Mouse (Mus musculus) cerebellum, adult 2 months (tissue): ENCODE results near the gene Ston1. TPM values are rescaled to one million over a fixed set of nuclear protein-coding genes. Genes with fewer than 3 reads are reported as not detected.

Source experiments
- DNase-seq, 2 experiments: peaks; one replicate each; pipeline ENCODE4 v3.0.0; 2021
- H3K27ac ChIP-seq: fragments of 200-500 bp; 2 replicates; pipeline ENCODE4 v1.5.1; 2012; ENCODE audit warnings: low read length, control low read depth, inconsistent platforms; ENCODE audit not compliant: insufficient read depth
- H3K27me3 ChIP-seq: fragments of 200-500 bp; 2 replicates; pipeline ENCODE4 v1.6.1; 2012; ENCODE audit warnings: inconsistent platforms, mild to moderate bottlenecking, low read length, moderate library complexity; ENCODE audit not compliant: control insufficient read depth, insufficient read depth
- H3K4me1 ChIP-seq: fragments of 200-500 bp; 2 replicates; pipeline ENCODE4 v1.6.1; 2011; ENCODE audit warnings: low read length; ENCODE audit not compliant: control insufficient read depth, insufficient read depth
- H3K4me3 ChIP-seq: fragments of 200-500 bp; replicated peaks from 2 replicates; pipeline ENCODE3; 2011; ENCODE audit warnings: mild to moderate bottlenecking, low read depth, low read length, control low read depth; ENCODE audit not compliant: insufficient read depth
- CTCF ChIP-seq: fragments of 200-500 bp; IDR thresholded peaks from 2 replicates; pipeline ENCODE4 v1.5.1; 2011; ENCODE audit warnings: low read depth, mild to moderate bottlenecking, control low read depth, low read length, moderate library complexity, borderline replicate concordance; ENCODE audit not compliant: insufficient read depth
- POLR2A ChIP-seq: fragments of 200-500 bp; IDR thresholded peaks from 2 replicates; pipeline ENCODE4 v1.6.1; 2011; ENCODE audit warnings: low read length, control low read depth, borderline replicate concordance; ENCODE audit not compliant: insufficient read depth
- WGBS: fragments of 180-500 bp; shearing (Covaris S2); methylation state at CpG from one replicate; pipeline ENCODE4 v1.1.7; 2018; 5-methylcytosine and 5-hydroxymethylcytosine counted together
- polyA plus RNA-seq: library from polyadenylated mRNA; depleted of rRNA; stranded (reverse); fragments of >200 nt; gene quantifications from 2 replicates; pipeline ENCODE4 v1.2.3, GENCODE M21; 2012

The Ston1 gene
- polyA plus RNA-seq, 1 experiment: 2.9 TPM

- Histone ChIP-seq H3K27ac (no peak overlapping the region), H3K4me3 (no peak overlapping the region), H3K4me1 (no peaks in the 10 kb centered on the region; the same call in 1 of the 2 replicates), H3K27me3 (no peaks in the 10 kb centered on the region)
- WGBS: 57% methylated on average over 5 of the region's 5 CpGs
- no peak for TF ChIP-seq CTCF
- TF ChIP-seq POLR2A: no peak
- no peak for DNase-seq
Observed at GRCm38 (mm10) chr17:88574811-88575210, 22.7 kb upstream of the Ston1 start.

- no peaks in the 10 kb centered on the region; the same call in 1 of the 2 replicates for H3K4me1 ChIP-seq
- no peak overlapping the region for H3K4me3 ChIP-seq
- H3K27ac ChIP-seq: no peak overlapping the region
- whole genome bisulfite sequencing: 72% methylated on average over 20 of the region's 20 CpGs
- TF ChIP-seq POLR2A: no peak
- TF ChIP-seq CTCF: no peak
- no peak for DNase-seq
- H3K27me3 ChIP-seq: no peaks in the 10 kb centered on the region
Observed at GRCm38 (mm10) chr17:88578522-88579242, 18.8 kb upstream of the Ston1 start.

GRCm38 (mm10) chr17:88580556-88580955 is 16.9 kb upstream of the Ston1 start:
- Histone ChIP-seq H3K27ac (no peak overlapping the region), H3K27me3 (no peaks in the 10 kb centered on the region), H3K4me1 (no peaks in the 10 kb centered on the region; the same call in 1 of the 2 replicates), H3K4me3 (no peak overlapping the region)
- WGBS: 74% methylated on average over 6 of the region's 6 CpGs
- TF ChIP-seq CTCF: no peak
- no peak for TF ChIP-seq POLR2A
- no peak for DNase-seq

DNA sequence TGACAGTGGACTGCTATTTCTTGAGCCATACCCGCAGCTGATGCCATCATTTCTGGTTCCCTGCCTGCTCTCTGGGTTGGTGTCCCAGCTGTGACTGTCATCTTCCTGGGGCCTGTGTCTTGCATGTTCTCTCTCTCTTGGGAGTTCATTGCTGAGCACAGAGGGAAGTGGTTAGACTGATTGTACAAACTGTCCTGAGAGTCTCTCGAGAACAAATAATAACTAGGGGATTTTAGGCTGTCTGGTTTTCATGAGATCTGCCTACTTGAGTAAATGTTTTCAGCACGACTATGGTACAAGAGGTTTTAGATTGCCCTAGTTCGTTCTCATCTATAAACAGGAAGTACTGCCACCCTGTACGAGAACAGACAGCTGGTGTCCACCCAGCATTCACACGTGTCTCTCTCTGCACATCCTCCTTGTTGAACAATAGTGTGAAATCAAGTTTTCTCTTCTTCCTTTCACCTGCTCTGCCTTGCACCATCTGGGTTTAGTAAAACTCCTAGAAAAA is 15.9 kb upstream of the Ston1 start:
- Histone ChIP-seq H3K4me1 (no peaks in the 10 kb centered on the region; the same call in 1 of the 2 replicates), H3K27ac (no peak overlapping the region), H3K27me3 (no peaks in the 10 kb centered on the region), H3K4me3 (no peak overlapping the region)
- WGBS: 60% methylated on average over 6 of the region's 6 CpGs
- no peak for DNase-seq
- no peak for TF ChIP-seq POLR2A
- TF ChIP-seq CTCF: no peak

- TF ChIP-seq CTCF (no peak), POLR2A (no peak)
- 92% methylated on average over 11 of the region's 11 CpGs for WGBS
- Histone ChIP-seq H3K4me3 (no peak overlapping the region), H3K27me3 (no peaks in the 10 kb centered on the region), H3K27ac (no peak overlapping the region), H3K4me1 (no peaks in the 10 kb centered on the region; the same call in 1 of the 2 replicates)
- no peak for DNase-seq
Observed at GRCm38 (mm10) chr17:88582999-88583398, 14.5 kb upstream of the Ston1 start.

- DNase-seq: no peak
- no peak for TF ChIP-seq POLR2A
- TF ChIP-seq CTCF: no peak
- 88% methylated on average over 8 of the region's 8 CpGs for WGBS
Observed at GRCm38 (mm10) chr17:88583411-88583810, 14.1 kb upstream of the Ston1 start.

GRCm38 (mm10) chr17:88587371-88587770 is 10.1 kb upstream of the Ston1 start:
- H3K27ac ChIP-seq: no peak overlapping the region
- H3K4me1 ChIP-seq: no peaks in the 10 kb centered on the region
- H3K27me3 ChIP-seq: no peaks in the 10 kb centered on the region
- WGBS: 65% methylated on average over 15 of the region's 15 CpGs
- H3K4me3 ChIP-seq: no peak overlapping the region
- no peak for DNase-seq
- TF ChIP-seq CTCF (no peak), POLR2A (no peak)

More at GRCm38 (mm10) chr17:88583411-88583810, 14.1 kb upstream of the Ston1 start:
- Histone ChIP-seq H3K27me3 (no peaks in the 10 kb centered on the region), H3K4me1 (no peaks in the 10 kb centered on the region; the same call in 1 of the 2 replicates), H3K27ac (no peak overlapping the region), H3K4me3 (no peak overlapping the region)

- 91% methylated on average over 8 of the region's 8 CpGs for WGBS
- TF ChIP-seq POLR2A: no peak
- no peak for TF ChIP-seq CTCF
- H3K27ac ChIP-seq: no peak overlapping the region
Observed at GRCm38 (mm10) chr17:88588228-88588627, 9.3 kb upstream of the Ston1 start.

More at GRCm38 (mm10) chr17:88588228-88588627, 9.3 kb upstream of the Ston1 start:
- Histone ChIP-seq H3K27me3 (no peaks in the 10 kb centered on the region), H3K4me1 (no peaks in the 10 kb centered on the region), H3K4me3 (no peak overlapping the region)
- DNase-seq: no peak
